Mouse (Mus musculus): ENCODE measurements around the gene Rbfox2.
"Not testable (repeated sequence)": the region's sequence is repeated elsewhere in the genome, so short reads cannot be mapped to it uniquely, and the experiment has no call there.

Rbfox2 gene

DNA sequence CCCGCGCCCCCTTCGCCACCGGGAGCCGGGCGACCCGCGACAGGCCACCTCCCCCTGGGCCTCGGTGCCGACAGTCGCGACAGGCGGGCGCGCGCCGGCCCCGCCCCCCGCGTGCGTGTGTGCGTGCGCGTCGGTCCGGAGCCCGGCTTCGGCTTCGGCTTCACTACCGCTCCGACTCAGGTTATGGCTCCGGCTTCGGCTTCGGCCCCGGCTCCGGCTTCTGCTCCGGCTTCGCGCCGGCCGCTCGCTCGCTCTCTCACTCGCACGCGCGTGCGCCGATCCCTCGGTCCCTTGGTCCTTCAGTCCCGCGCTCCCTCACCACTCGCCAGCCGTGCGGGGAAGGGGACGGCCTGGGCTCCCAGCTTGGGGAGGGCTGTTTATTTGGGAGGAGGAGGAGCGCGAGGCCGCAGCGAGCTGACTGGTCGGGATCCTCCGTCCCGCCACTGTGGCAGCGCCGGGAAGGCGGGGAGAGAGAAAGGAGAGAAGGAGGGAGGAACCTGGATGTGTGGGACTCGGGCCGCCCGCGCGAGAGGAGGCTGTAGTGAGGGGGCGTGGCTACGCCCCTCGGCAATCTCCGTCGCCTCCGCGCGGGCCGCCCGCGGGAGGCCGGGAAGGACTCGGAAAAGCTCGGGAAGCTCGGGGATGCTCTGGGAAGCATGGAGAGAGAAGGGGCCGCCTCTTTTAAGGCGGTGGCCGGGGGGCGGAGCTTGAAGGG lies at the start of gene Rbfox2:
Gene Rbfox2, minus strand, starts transcription at position 458 of the 715 bp plus-strand sequence.
- peak; percentile 93 to 96 for DNase-seq

- DNase-seq = no peak
Observed at GRCm38 (mm10) chr15:77356248-77356810, 49.5 kb upstream of the Rbfox2 start.

DNA sequence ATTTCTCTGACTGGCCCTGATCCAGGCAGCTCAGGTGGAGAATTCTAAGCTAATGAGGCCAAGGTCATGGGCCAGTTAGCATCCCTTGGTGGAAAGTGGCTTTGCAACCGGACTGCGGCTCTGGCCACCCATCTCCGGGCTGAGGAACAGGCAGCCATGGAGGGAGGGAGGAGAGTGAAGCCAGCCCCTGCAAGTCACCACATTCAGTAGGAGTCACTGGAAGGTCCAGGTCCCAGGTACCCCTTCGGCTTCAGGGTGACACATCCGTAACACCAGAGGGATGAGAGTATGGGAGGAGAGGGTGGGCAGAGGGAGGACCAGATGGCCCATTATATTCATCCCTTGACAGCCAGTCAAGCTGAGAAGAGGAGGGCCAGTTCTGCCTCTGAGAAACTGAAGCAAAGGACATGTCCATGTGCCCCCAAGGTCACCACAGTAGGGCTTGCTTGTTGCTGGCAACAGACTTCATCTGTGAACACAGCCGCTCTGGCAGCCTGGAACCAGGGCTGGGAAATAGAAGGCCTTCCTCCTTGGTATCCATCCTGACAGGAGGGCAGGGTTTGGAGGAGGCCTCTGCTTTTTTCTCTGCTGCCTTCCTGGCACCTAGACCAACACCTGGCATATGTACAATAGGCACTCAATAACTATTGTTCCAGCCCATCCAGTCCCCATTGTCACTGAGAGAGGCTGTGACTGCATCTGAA lies 48.2 kb upstream of the Rbfox2 start:
- no peak for DNase-seq

GRCm38 (mm10) chr15:77354496-77354847 lies 47.7 kb upstream of the Rbfox2 start:
- DNase-seq = no peak

GRCm38 (mm10) chr15:77353764-77354163 lies 47.0 kb upstream of the Rbfox2 start:
- no peak for DNase-seq

DNA sequence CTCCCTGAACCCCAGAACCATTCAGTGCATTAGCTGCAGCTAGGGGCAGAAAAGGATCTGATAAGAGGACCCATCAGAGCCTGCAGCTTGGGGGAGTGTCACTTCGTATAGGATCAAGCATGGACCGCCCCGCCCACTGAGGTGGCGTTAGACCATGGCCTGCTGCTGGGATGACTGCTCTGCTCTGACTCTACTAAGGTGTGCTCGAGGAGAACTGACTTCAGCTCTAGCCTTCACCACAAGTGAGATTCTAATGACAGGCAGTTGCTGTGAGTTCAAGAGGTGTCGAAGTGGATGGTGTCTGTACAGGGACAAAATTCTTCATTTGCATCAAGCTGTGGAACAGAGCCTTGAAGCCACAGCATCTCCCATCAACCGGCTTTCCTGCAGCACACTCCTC lies 46.1 kb upstream of the Rbfox2 start:
- DNase-seq = no peak

GRCm38 (mm10) chr15:77350117-77350516 lies 43.3 kb upstream of the Rbfox2 start:
- DNase-seq = no peak

GRCm38 (mm10) chr15:77348146-77348545 lies 41.3 kb upstream of the Rbfox2 start:
- no peak for DNase-seq

DNA sequence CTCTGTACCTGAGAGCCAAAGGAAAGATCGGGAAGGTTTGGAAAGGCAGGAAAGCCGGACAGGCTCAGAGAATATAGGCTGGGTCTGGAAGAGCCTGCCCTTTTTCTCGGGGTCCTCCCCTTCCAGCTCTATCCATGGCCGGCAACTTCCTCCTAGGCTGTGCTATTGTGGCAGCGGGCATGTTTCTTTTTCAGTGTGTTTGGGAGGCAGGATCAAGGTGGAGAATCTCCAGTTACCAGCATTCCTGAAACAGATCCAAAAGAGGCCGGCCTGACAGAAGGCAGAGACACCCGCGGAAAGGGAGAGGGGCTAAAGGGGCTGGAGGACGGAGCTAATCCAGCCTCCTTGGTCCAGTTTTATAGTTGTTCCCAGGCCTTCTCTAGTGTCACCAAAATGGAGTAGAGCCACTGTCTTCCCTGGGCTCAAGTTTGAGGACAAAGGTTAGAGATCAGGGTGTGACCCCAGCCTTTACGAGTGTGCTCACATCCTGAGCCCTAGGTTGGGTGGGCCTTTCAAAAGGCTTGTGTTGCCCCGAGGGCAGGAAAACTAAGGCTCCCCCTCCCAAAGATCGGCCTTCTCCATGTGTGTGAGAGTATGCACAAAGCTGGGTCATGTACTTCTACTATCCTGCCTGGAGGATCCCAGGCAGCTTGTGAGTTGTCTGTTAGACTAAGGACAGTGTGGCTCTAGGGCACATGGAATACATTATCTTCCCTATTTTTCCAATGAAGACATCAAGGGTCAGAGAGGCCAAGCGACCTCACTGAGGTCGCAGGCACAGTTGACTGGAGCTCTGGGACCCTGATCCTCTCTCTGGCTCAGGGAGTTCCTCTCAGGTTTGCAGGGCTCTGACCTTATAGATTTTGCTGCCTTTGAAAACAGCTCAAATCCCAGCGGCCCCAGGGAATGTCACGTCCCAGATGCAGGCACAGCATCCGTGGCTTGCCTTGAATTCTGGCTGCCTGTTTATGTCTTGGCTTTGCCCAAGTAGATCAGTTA lies 37.6 kb upstream of the Rbfox2 start:
- no peak for DNase-seq

GRCm38 (mm10) chr15:77343527-77344091 lies 36.8 kb upstream of the Rbfox2 start:
- DNase-seq = peak; percentile 77 to 81

GRCm38 (mm10) chr15:77342962-77343526 lies 36.2 kb upstream of the Rbfox2 start:
- no peak for DNase-seq

- DNase-seq = no peak
Observed at GRCm38 (mm10) chr15:77342005-77342404, 35.2 kb upstream of the Rbfox2 start.

DNA sequence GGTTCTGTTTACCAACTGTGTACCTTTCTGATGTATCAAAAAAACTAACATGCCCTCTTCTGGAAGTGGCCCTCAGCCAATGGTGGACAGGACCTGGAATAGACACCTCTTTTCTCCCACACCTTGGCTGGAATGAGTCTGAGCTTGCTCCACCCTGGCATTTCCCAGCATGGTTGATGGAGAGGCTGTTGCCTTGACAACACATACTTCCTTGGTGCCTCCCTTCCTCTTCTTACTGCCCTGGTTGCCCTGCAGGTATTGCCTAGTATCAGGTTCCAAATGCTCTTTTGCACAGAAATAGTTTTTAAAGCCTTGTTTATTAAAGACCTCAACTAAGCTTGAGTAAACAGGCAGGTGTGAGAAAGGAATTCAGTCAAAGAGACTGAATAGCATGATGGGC lies 33.8 kb upstream of the Rbfox2 start:
- no peak for DNase-seq

- no peak for DNase-seq
Observed at GRCm38 (mm10) chr15:77338924-77339429, 32.2 kb upstream of the Rbfox2 start.

GRCm38 (mm10) chr15:77338451-77338850 lies 31.6 kb upstream of the Rbfox2 start:
- DNase-seq = peak; percentile 37 to 45

- no peak for DNase-seq
Observed at GRCm38 (mm10) chr15:77337926-77338325, 31.1 kb upstream of the Rbfox2 start.

DNA sequence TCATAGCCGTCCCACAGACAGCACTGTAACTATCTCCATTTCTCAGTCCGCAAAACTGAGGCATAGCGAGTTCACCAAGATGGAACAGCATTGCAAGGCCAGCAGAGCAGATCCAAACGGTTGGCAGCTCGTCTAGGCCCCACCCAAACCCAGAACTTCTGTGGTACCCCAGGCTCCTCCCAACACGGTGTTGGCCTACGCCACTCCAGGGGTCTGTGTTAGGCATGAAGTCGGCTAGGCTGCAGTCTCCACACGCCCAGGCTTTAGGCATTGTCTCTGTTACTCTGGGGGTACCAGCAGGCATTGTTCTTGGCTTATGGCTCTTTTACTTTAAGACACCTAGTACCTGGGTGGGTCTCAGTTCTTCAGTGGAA lies 30.2 kb upstream of the Rbfox2 start:
- DNase-seq = no peak

DNA sequence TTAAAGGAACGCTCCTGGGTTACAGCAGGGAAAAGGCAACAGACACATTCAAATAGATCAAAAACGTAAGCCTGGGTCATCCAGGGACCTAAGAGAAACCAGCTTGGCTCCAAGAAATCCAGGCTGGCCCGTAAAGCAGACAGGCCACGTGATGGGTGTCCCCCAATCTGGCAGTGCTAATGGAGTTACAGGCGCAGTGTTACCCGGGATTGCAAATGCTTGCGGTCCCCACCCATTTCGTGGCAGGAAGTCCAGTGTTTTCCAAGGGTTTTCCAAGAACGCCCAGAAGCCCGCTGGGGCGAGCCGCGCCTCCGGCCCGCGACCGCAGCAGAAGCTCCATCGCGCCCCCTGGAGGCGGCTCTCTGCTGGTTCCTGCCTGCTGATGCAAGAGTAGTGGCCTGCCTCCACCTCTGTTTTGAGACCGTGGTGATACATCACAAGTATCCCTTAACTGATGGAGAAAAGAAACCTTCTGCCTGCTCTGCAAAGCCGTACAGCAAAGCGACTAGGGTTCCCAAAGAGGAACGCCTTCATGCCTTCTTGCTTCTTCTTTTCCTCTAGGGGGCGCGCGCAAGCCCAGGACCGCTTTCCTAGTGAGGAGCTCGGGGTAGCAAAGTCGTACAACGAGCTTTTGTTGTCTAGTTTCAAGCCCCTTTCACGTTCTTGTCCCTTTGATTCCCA lies 29.6 kb upstream of the Rbfox2 start:
- DNase-seq = peak; percentile 88 to 89

- DNase-seq = not testable (repeated sequence)
Observed at GRCm38 (mm10) chr15:77335185-77335584, 28.4 kb upstream of the Rbfox2 start.

GRCm38 (mm10) chr15:77332272-77332991 lies 25.6 kb upstream of the Rbfox2 start:
- DNase-seq = no peak

GRCm38 (mm10) chr15:77331444-77331843 lies 24.6 kb upstream of the Rbfox2 start:
- no peak for DNase-seq

All from kidney, adult 8-10 months (tissue).